Mouse (Mus musculus): ENCODE results near the gene Ythdf2. TPM values are rescaled to one million over a fixed set of nuclear protein-coding genes. Genes with fewer than 3 reads are reported as not detected.

Gene Ythdf2
- total RNA-seq, 2 experiments from 2014 or later = 41.4 to 44.3 TPM

- H3K27ac ChIP-seq = peak overlapping the region; percentile 81
- H3K4me3 ChIP-seq = no peak overlapping the region
- TF ChIP-seq CTCF (IDR thresholded peaks at IDR 0.05) = no peak
- intact Hi-C loops (cut with DNase I) = loop anchor here (1.0 kb wide), 1 partner anchor 25 kb away; the partner anchor contains the start of gene Oprd1
- DNase-seq (ENCODE audit: extremely low spot score in 1 of 2, low spot score in 2 of 2) = no peak
Observed at GRCm38 (mm10) chr4:132169271-132169670, 42.8 kb downstream of the Ythdf2 start.

- intact Hi-C loops (cut with DNase I) = no loop called here
- no peak overlapping the region for H3K27ac ChIP-seq
- no peak for DNase-seq (ENCODE audit: extremely low spot score in 1 of 2, low spot score in 2 of 2)
- no peak for TF ChIP-seq CTCF (IDR thresholded peaks at IDR 0.05)
- H3K4me3 ChIP-seq = no peak overlapping the region
Observed at GRCm38 (mm10) chr4:132167436-132167835, 44.7 kb downstream of the Ythdf2 start.

- no peak for TF ChIP-seq CTCF (IDR thresholded peaks at IDR 0.05)
- no peak for DNase-seq (ENCODE audit: extremely low spot score in 1 of 2, low spot score in 2 of 2)
- intact Hi-C loops (cut with DNase I) = no loop called here
- Histone ChIP-seq H3K27ac (peak overlapping the region; percentile 30; the same call in 1 of the 2 replicates), H3K4me3 (no peak overlapping the region)
Observed at GRCm38 (mm10) chr4:132166350-132167290, 45.5 kb downstream of the Ythdf2 start.

GRCm38 (mm10) chr4:132165691-132166090 is 46.4 kb downstream of the Ythdf2 start:
- DNase-seq (ENCODE audit: extremely low spot score in 1 of 2, low spot score in 2 of 2) = peak; percentile 43 to 47
- Histone ChIP-seq H3K4me3 (no peak overlapping the region), H3K27ac (no peak overlapping the region; the same call in 1 of the 2 replicates)
- TF ChIP-seq CTCF (IDR thresholded peaks at IDR 0.05) = no peak
- intact Hi-C loops (cut with DNase I) = no loop called here

GRCm38 (mm10) chr4:132156941-132157622 is 55.0 kb downstream of the Ythdf2 start:
- no peak overlapping the region for H3K4me3 ChIP-seq
- TF ChIP-seq CTCF (IDR thresholded peaks at IDR 0.05) = no peak
- intact Hi-C loops (cut with DNase I) = no loop called here
- H3K27ac ChIP-seq = no peak overlapping the region
- DNase-seq (ENCODE audit: extremely low spot score in 1 of 2, low spot score in 2 of 2) = no peak

- intact Hi-C loops (cut with DNase I) = no loop called here
- H3K4me3 ChIP-seq = no peak overlapping the region
- no peak for TF ChIP-seq CTCF (IDR thresholded peaks at IDR 0.05)
- DNase-seq (ENCODE audit: extremely low spot score in 1 of 2, low spot score in 2 of 2) = no peak
- no peak overlapping the region for H3K27ac ChIP-seq
Observed at GRCm38 (mm10) chr4:132154877-132155670, 57.0 kb downstream of the Ythdf2 start.

GRCm38 (mm10) chr4:132151673-132152072 is 60.4 kb downstream of the Ythdf2 start:
- intact Hi-C loops (cut with DNase I) = no loop called here

GRCm38 (mm10) chr4:132146201-132146600 is 65.9 kb downstream of the Ythdf2 start:
- H3K27ac ChIP-seq = no peak overlapping the region
- TF ChIP-seq CTCF (IDR thresholded peaks at IDR 0.05) = peak; percentile 17
- DNase-seq (ENCODE audit: extremely low spot score in 1 of 2, low spot score in 2 of 2) = no peak
- intact Hi-C loops (cut with DNase I) = no loop called here
- no peak overlapping the region for H3K4me3 ChIP-seq

More at GRCm38 (mm10) chr4:132151673-132152072, 60.4 kb downstream of the Ythdf2 start:
- DNase-seq (ENCODE audit: extremely low spot score in 1 of 2, low spot score in 2 of 2) = no peak
- no peak overlapping the region for H3K4me3 ChIP-seq
- no peak for TF ChIP-seq CTCF (IDR thresholded peaks at IDR 0.05)
- no peak overlapping the region for H3K27ac ChIP-seq

- no peak for DNase-seq (ENCODE audit: extremely low spot score in 1 of 2, low spot score in 2 of 2)
- H3K27ac ChIP-seq = peak overlapping the region; percentile 24; the same call in 1 of the 2 replicates
- H3K4me3 ChIP-seq = 0 out of 2 replicates have a peak overlapping the region, but pooled peaks have one; percentile 4
- TF ChIP-seq CTCF (IDR thresholded peaks at IDR 0.05) = no peak
- intact Hi-C loops (cut with DNase I) = no loop called here
Observed at GRCm38 (mm10) chr4:132145092-132145491, 67.0 kb downstream of the Ythdf2 start.

GRCm38 (mm10) chr4:132144080-132144841 is 67.8 kb downstream of the Ythdf2 start, which contains the start of gene Oprd1:
Oprd1 (minus strand) TSS chr4:132144486.
- DNase-seq (ENCODE audit: extremely low spot score in 1 of 2, low spot score in 2 of 2) = peak; percentile 63 to 67
- intact Hi-C loops (cut with DNase I) = loop anchor here (1.0 kb wide), 1 partner anchor 25 kb away; no protein-coding TSS in a partner anchor
- peak within 1 kb of the TSS; percentile 57 for H3K4me3 ChIP-seq
- no peak for TF ChIP-seq CTCF (IDR thresholded peaks at IDR 0.05)
- peak within 1 kb of the TSS; percentile 85 for H3K27ac ChIP-seq
